Comparison of ENCODE assay signal across 35 mouse cellular contexts in the genomic region with DNA sequence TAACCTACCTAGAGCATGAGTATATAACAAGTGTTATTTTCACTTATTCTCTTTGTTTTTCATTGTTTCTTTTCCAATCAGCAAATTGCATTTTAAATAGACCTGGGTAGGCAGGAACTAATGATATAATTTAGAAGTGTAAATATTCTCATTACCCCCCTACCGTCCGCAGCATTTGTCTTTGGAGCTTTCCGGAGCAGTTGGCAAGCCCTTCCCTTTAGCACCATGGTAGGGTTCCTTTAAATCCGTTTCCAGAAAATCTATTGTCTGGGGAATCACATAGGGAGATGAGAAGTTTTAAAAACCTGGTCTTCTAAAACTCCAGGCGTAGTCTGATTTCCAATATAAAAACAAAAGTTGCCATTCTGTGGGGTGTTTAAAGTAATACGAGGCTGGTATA. TPM values are rescaled to one million over a fixed set of nuclear protein-coding genes. Genes with fewer than 3 reads are reported as not detected.
"Had no signal": no experiment of that assay in that cellular context is flagged by ENCODE, and none has a peak within 500 bp of the region (broad histone marks: within the 10 kb centered on the region; RNA-seq: fewer than 3 reads in every experiment).

No protein-coding gene starts in this region.

- DNase-seq: heart, postnatal 14 days; heart, postnatal 36 days; heart, postnatal 4 days; kidney, adult 11 months; kidney, adult 18-20 months; kidney, adult 2 months; kidney, adult 8-10 months; kidney, adult 9 months; kidney, postnatal 10 days; kidney, postnatal 14 days; kidney, postnatal 25 days; kidney, postnatal 36 days; kidney, postnatal 4 days; layer of hippocampus, adult 9-11 months; layer of hippocampus, postnatal 36 days had no signal

- H3K4me2 ChIP-seq: heart, embryonic 12.5 days; heart, embryonic 13.5 days; heart, embryonic 15.5 days; hindbrain, embryonic 12.5 days; hindbrain, embryonic 13.5 days; hindbrain, embryonic 14.5 days; hindbrain, embryonic 15.5 days; intestine, embryonic 15.5 days; kidney, embryonic 15.5 days had no signal

- H3K9me3 ChIP-seq: heart, embryonic 10.5 days; heart, embryonic 12.5 days; heart, embryonic 13.5 days; heart, embryonic 15.5 days; hindbrain, embryonic 10.5 days; hindbrain, embryonic 12.5 days; hindbrain, embryonic 13.5 days; hindbrain, embryonic 15.5 days; intestine, embryonic 15.5 days; kidney, embryonic 15.5 days had no signal

- H3K4me3 ChIP-seq: heart, embryonic 10.5 days; heart, embryonic 12.5 days; heart, embryonic 13.5 days; heart, embryonic 15.5 days; hindbrain, embryonic 10.5 days; hindbrain, embryonic 12.5 days; hindbrain, embryonic 13.5 days; hindbrain, embryonic 15.5 days; intestine, embryonic 15.5 days; kidney, embryonic 15.5 days; layer of hippocampus, adult 2 months; left cerebral cortex, adult 2 months had no signal

- H3K36me3 ChIP-seq: heart, embryonic 10.5 days; heart, embryonic 12.5 days; heart, embryonic 13.5 days; heart, embryonic 15.5 days; hindbrain, embryonic 10.5 days; hindbrain, embryonic 12.5 days; hindbrain, embryonic 13.5 days; hindbrain, embryonic 15.5 days; intestine, embryonic 15.5 days; kidney, embryonic 15.5 days had no signal

- H3K27me3 ChIP-seq: heart, embryonic 12.5 days; heart, embryonic 13.5 days; heart, embryonic 15.5 days; hindbrain, embryonic 12.5 days; hindbrain, embryonic 13.5 days; hindbrain, embryonic 15.5 days; intestine, embryonic 15.5 days; kidney, embryonic 15.5 days had no signal

- H3K27ac ChIP-seq: heart, embryonic 10.5 days; hindbrain, embryonic 10.5 days; hindbrain, embryonic 12.5 days; hindbrain, embryonic 13.5 days; hindbrain, embryonic 14.5 days; hindbrain, embryonic 15.5 days; hindbrain, postnatal 0 days; intestine, embryonic 15.5 days; kidney, embryonic 15.5 days; kidney, postnatal 0 days; layer of hippocampus, adult 2 months; left cerebral cortex, adult 2 months had no signal

- ATAC-seq: hindbrain, embryonic 16.5 days; hindbrain, postnatal 0 days; inflammation-experienced regulatory T-cells, adult 6 months; intestine, embryonic 15.5 days; intestine, embryonic 16.5 days; intestine, postnatal 0 days had no signal

- H3K9ac ChIP-seq: heart, embryonic 12.5 days; heart, embryonic 13.5 days; heart, embryonic 15.5 days; hindbrain, embryonic 12.5 days; hindbrain, embryonic 13.5 days; hindbrain, embryonic 14.5 days; hindbrain, embryonic 15.5 days; intestine, embryonic 15.5 days; kidney, embryonic 15.5 days had no signal

RNA-seq across cellular contexts. Expression of a gene that starts 59.5 kb away (rescaled TPM):
- total RNA-seq: hematopoietic stem cell, adult 5-6 weeks had no signal
- polyA plus RNA-seq: inflammation-experienced regulatory T-cells, adult 6 months had no signal
